Mouse (Mus musculus) right cerebral cortex, adult 2 months (tissue): ENCODE measurements around the gene Hpse2.
"Not testable (repeated sequence)": the region's sequence is repeated elsewhere in the genome, so short reads cannot be mapped to it uniquely, and the experiment has no call there.

Source experiments
- DNase-seq, 2 experiments: peaks; one replicate each; pipeline ENCODE4 v3.0.0; 2021 to 2022; ENCODE audit warnings: low spot score in 2 of 2

Hpse2 gene

GRCm38 (mm10) chr19:42850444-42850843 is 537.7 kb downstream of the Hpse2 start:
- DNase-seq: peak in 1 of 2 experiments; percentile 4

GRCm38 (mm10) chr19:42839621-42840294 is 548.4 kb downstream of the Hpse2 start:
- no peak for DNase-seq

- DNase-seq: no peak
Measured at GRCm38 (mm10) chr19:42839118-42839517, 549.0 kb downstream of the Hpse2 start.

DNA sequence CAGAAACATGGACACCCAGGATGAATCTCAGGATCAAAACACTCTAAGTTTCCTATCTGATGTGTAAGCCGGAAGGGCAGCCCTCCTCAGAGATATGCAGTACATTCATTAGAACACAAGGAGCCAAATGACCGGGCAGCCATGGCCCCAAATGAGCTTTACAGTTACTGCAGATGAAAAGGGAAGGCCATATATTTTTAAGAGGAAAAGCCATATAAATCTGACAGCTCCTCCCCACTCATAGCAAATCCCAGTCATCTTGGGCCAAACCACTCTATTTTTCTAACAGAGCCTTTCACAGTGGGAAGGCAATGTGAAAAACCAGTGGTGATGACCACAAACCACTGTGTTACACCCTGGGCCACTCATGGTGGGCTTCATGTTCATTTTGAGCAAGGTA is 549.9 kb downstream of the Hpse2 start:
- no peak for DNase-seq

DNA sequence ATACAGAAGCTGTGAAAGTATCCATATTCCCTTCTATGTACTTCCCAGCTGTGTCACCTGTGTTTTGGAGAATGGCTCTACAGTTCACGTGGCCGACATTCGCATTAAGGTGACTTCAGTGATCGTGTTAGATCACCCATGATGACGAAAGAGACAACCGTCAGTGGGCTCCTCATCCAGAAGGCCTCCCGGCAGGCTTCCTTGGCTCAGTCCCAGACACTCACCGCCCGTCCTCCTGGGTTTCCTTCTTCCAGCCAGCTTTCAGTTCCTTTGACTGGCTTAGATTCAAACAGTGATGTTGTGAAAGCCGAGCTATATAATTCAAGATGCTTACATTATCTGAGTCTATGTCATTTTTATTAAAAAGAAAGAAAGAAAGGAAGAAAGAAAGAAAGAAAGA is 550.6 kb downstream of the Hpse2 start:
- no peak for DNase-seq

DNA sequence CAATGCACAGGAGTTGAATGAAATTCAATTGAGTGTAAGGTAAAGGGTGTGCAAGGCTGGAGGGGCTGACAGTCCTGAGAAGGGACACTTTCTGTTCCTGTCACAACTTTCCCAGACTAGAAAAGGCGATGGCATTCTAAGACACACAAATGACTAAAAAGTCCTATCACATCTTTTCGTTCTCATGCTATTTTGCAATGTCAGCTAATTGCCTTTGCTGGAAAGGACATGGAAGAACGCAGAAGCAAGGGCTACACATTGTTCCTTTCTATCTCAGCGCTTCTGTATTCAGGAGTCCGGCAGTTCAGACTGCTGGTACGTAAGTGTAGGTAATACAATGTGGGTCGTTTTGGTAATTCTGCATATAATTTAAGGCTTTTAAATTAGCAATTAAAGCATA is 555.0 kb downstream of the Hpse2 start:
- DNase-seq: no peak

DNA sequence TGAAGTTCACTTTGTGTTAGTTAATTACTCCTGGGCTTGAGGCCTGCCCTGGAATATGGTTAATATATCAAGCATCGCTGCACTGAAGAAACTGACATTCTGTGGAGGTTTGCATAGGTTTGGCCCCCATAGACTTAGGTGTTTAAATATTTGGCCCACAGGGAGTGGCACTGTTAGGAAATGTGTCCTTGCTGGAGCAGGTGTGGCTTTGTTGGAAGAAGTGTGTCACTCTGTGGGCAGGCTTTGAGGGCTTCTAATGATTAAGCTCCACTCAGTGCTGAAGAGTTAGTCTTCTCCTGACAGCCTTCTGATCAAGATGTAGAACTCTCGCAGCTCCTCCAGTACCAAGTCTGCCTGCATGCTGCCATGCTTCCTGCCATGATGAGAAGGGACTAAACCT is 555.9 kb downstream of the Hpse2 start:
- DNase-seq: no peak

- no peak for DNase-seq
Measured at GRCm38 (mm10) chr19:42829196-42829595, 559.0 kb downstream of the Hpse2 start.

- DNase-seq: no peak
Measured at GRCm38 (mm10) chr19:42827843-42828242, 560.3 kb downstream of the Hpse2 start.

- no peak for DNase-seq
Measured at GRCm38 (mm10) chr19:42820109-42820508, 568.0 kb downstream of the Hpse2 start.

DNA sequence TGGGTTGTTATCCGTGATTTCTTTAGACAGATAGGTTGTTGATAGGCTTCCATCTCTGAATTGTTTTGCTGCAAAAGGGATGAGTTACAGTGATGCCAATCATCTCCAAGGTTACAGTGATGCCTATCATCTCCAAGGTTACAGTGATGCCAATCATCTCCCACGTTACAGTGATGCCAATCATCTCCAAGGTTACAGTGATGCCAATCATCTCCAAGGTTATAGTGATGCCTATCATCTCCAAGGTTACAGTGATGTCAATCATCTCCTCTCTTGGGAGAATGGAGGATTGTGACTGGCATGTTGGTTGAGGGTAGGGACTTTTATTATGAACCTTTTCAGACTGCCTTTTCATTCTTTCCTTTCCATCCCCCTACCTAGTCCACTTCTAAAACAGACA is 570.4 kb downstream of the Hpse2 start:
- no peak for DNase-seq

DNA sequence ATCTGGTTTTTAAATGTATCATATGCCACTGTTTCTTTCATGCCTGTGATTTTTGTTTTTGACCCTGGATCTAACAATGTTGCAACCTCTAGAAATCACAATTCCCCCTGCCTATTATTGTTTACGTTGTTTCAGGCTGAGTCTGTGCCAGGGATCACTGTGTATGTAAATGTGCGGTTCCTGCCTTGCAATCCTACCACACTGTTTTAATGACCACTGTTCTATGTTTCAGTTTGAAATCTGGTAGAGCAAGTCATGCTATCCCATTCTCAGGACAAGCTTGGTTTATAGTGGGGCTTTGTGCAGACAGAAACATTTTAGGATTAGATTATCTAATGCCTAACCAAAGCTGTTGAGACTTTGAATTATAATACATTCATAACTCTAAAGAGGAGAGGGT is 571.9 kb downstream of the Hpse2 start:
- DNase-seq: no peak

DNA sequence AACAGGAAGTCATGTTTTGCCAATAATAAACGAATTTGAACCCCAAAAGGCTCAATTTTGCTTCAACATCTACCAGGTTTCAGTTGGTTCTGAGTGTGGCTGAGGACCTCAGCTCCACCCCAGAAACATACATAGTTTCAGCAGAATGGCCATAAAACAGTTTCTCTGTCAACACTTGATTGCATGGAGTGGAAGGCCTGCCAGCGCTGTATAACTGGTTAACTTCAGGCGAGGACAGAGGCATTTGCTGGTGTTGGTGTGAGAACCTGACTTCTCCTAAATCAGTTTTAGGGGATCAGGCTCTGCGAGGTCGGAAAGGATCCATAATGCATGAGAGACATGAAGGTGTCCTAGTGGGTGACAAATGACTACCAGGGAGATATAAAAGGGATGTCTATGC is 578.0 kb downstream of the Hpse2 start:
- DNase-seq: no peak

DNA sequence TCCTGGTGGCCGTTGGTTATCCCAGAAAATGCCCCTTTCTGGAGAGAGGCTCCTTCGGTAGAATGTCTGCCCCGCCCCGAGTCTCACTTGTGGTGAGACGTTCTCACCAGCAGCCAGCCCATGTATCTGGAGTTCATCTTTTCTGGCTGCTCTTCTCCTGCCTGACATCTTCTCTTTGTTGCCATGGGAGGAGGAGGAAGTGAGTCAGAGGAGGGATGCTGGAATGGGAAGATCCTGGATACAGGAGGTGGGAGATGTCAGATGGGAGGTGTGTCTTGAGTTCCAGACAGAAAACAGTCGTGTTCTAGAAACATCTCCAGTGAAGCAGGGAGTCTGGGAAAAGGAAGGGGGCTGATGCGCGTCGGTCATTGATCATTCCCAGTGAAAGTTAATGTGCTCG is 578.7 kb downstream of the Hpse2 start:
- no peak for DNase-seq

GRCm38 (mm10) chr19:42797866-42798265 is 590.3 kb downstream of the Hpse2 start:
- no peak for DNase-seq

DNA sequence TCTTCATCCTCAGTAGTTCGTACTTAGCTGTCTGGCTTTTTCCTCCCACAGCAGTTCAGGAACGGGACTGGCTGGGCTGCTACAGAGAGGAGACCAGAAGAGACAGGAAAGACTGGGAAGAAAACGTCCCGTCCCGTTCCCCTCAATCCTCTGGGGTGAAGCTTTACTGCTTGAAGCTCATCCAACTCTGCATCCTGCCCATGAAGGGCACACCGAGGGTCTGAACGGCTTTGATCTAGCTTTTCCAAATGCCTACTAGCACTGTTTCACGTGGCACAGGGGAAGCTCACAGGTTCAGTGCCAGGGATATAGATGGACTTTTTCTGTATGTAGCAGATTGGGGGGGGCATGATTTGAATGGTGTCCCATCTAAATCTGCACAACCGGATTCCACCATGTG is 592.4 kb downstream of the Hpse2 start:
- no peak for DNase-seq

GRCm38 (mm10) chr19:42794914-42795613 is 593.1 kb downstream of the Hpse2 start:
- peak; percentile 92 to 97 for DNase-seq

DNA sequence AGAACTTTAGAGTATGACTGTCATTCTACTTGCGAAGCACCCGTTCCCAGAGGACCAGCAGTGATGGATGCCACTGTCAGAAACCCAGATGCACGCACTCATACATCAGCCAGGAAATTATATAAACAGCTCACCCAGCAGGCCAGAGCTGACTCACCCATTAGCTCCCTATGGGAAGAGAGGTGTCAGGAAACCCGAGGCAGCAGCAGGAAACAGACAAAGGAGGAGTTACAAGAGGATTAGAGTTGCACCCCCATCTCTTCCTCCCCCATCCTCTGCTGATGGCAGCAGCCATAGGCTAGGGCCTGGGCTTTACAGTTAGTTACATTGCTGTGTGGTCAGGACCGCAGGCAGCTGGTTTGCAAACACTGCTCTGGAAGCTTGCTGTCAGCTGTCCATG is 599.8 kb downstream of the Hpse2 start:
- DNase-seq: peak; percentile 24 to 41

DNA sequence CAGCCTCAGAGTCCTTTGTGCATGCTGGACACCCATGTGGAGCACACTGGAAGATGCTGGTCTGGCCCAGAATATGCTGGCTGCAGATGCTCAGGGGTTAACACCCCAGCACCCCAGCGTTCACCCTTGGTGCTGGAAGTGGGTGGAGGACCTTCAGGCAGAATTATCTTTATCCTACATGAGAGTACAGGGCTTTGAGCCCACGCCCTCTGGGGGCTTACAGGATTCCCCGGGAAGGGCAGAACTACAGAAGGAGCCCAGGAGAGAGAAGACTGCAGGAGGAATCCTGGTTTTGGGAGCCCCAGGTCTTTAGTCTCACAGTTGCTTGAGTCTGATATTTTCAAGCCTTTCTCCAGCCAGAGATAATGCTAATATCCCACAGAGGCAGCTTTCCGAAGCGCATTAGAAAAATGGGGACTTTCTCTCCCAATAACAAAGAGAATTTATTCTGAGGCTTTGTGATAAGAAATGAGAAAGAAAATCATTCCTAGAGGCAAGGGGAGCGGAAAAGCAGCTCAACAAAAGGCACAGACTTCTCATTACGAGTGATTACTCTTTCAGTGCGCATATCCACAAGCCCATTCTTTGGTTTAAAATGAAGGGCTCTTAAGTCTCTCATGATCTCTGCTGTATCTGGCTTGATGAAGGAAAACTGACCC is 602.5 kb downstream of the Hpse2 start:
- DNase-seq: no peak

DNA sequence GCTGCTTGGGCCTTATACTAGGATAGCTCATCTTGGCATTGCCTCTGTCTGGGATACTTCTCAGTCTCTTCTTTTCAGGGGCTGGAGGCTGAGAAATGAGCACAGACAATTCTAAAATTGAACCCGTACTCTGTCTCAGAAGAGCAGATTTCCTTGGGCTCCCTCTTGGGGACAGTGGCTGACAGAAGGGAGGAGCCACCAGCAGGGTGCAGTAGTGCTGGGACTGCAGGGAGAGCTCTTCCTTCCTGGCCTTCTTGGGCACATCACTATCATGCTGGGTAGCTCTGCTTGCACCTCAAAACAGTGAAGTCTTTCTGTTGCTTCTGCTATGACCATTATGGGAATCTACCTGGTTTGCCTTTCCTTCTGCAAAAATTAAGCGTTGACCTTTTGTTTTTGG is 603.0 kb downstream of the Hpse2 start:
- no peak for DNase-seq

- not testable (repeated sequence) for DNase-seq
Measured at GRCm38 (mm10) chr19:42780156-42780538, 608.0 kb downstream of the Hpse2 start.

- peak; percentile 90 to 93 for DNase-seq
Measured at GRCm38 (mm10) chr19:42779531-42780155, 608.5 kb downstream of the Hpse2 start, which contains the start of gene Hps1. Hps1 (minus strand) TSS chr19:42779978.
